Mouse (Mus musculus) small intestine, adult 2 months (tissue): Measurements from ENCODE around the gene Asic1.

Source experiments
- CTCF ChIP-seq: fragments of 200-500 bp; IDR thresholded peaks from 2 replicates; pipeline ENCODE4 v1.5.1; 2012; ENCODE audit warnings: low read depth, mild to moderate bottlenecking, control low read depth, inconsistent platforms, low read length, moderate library complexity, mixed read lengths; ENCODE audit not compliant: insufficient replicate concordance, insufficient read length; ENCODE audit errors: extremely low read depth
- POLR2A ChIP-seq: fragments of 200-500 bp; IDR thresholded peaks from 2 replicates; pipeline ENCODE4 v1.6.1; 2012; ENCODE audit warnings: low read depth, mild to moderate bottlenecking, control low read depth, inconsistent platforms, low read length, moderate library complexity

DNA sequence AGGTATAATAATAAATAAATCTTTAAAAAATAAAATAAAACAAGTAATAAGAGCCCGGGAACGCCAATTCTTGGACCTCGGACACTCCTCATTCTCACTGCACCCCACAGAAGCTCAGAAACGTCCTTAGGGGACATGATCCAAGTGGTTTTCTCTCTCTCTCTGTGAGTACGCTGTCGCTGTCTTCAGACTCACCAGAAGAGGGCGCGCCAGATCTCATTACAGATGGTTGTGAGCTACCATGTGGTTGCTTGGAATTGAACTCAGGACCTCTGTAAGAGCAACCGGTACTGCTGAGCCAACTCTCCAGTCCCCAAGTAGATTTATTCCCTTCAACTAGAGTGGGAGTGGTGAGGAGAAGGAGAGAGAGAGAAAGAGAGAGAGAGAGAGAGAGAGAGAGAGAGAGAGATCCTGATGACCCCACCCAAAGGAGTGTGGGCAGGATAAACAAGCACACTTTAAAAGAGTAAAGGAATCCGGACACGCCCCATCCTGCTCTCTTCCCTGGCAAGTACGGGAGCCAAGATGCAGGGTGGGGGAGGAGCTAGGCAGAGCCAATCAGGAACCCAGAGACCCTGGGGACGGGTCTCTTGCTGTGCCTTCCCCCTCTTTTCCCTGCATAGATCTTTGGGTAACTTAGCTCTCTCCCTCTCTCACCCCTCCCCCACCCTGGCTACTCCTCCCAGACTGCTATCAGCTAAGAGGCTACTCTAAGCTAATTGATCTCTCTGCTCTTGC lies 8.1 kb downstream of the Asic1 start:
- no peak for TF ChIP-seq POLR2A
- TF ChIP-seq CTCF: peak; percentile 37; the same call in 1 of the 2 replicates
